8 mouse cellular contexts compared by ENCODE assay signal in genomic region chr12:16653332-16654093, GRCm38 (mm10). TPM values are rescaled to one million over a fixed set of nuclear protein-coding genes. Genes with fewer than 3 reads are reported as not detected.
DNase-seq lines count a peak whose midpoint lies in the region; ATAC-seq lines count a peak whose summit lies in the region.

Gene Ntsr2 (plus strand): TSS chr12:16653382.

- no peaks in the 10 kb centered on the region for H3K9me3 ChIP-seq in hindbrain, embryonic 14.5 days (ENCODE audit: control insufficient read depth, low read length)

- H3K4me2 ChIP-seq in hindbrain, embryonic 14.5 days (replicated peaks) = peak within 1 kb of the TSS; percentile 78

- 0 out of 2 replicates have a peak within 1 kb of the TSS, but pooled peaks have one; percentile 31 for H3K9ac ChIP-seq in hindbrain, embryonic 14.5 days

- no peak within 1 kb of the TSS for H3K27ac ChIP-seq in hindbrain, embryonic 14.5 days

- peak within 1 kb of the TSS; percentile 35 for H3K4me3 ChIP-seq in hindbrain, embryonic 14.5 days (replicated peaks; ENCODE audit: low read length)

- peak; percentile 88 for ATAC-seq in hindbrain, embryonic 14.5 days (ENCODE audit: low FRiP score)

- DNase-seq in R1 (ENCODE audit: low read depth, low spot score) = peak; percentile 72
- peak; percentile 64 to 70 for DNase-seq in cerebellum, postnatal 25 days
- peak; percentile 87 for DNase-seq in gastrocnemius, adult 18-20 months (ENCODE audit: low spot score)
- DNase-seq in hindbrain, embryonic 14.5 days (ENCODE audit: low spot score) = peak; percentile 67
- DNase-seq in layer of hippocampus, postnatal 36 days = peak; percentile 68 to 76
- DNase-seq in lung, postnatal 10 days = peak; percentile 85
- peak; percentile 79 for DNase-seq in right cerebral cortex, adult 18-20 months
- peak; percentile 72 to 84 for DNase-seq in urinary bladder, postnatal 4 days (ENCODE audit: low spot score in 2 of 2)

- H3K4me1 ChIP-seq in hindbrain, embryonic 14.5 days (replicated peaks; ENCODE audit: control insufficient read depth, insufficient read depth, low read length) = peaks cover 6% of the 10 kb centered on the region; the same call in 1 of the 2 replicates

- no peaks in the 10 kb centered on the region for H3K36me3 ChIP-seq in hindbrain, embryonic 14.5 days (replicated peaks; ENCODE audit: control insufficient read depth, insufficient read depth)

- WGBS in hindbrain, embryonic 14.5 days = 4% methylated on average over 58 of the region's 58 CpGs

- peaks cover 37% of the 10 kb centered on the region for H3K27me3 ChIP-seq in hindbrain, embryonic 14.5 days (ENCODE audit: control insufficient read depth, insufficient read depth, low read length)

RNA-seq across cellular contexts. Expression of gene Ntsr2, which starts in this region (rescaled TPM):
- total RNA-seq in gastrocnemius, adult 18-20 months (2021) = 1 to 10 TPM; 2.6 TPM
- polyA plus RNA-seq in hindbrain, embryonic 14.5 days (2014; fragmentation: Nextera tagmentation; extraction: Ambion mirVana) = 1.8 and 3.1 TPM in 2 replicates
- total RNA-seq in layer of hippocampus, postnatal 36 days (2021) = 100 to 1,000 TPM; 195 to 199 TPM

Comparison
In these comparisons a context has a peak if more than half of its experiments do, and no peak if none do; other contexts are left out.
1. RNA of gene Ntsr2 (total RNA-seq): 195 to 199 TPM in layer of hippocampus, postnatal 36 days; 2.6 TPM in gastrocnemius, adult 18-20 months; every median in the first group is over 10 times any median in the second.
2. Peak in every context shown above with its lines, with median percentiles within 50 percentile points of each other: DNase-seq.